Mouse (Mus musculus): ENCODE results near the gene Prickle2. TPM values are rescaled to one million over a fixed set of nuclear protein-coding genes. Genes with fewer than 3 reads are reported as not detected.

Prickle2 gene
- polyA plus RNA-seq, 1 experiment = 23.6 TPM

- 62% methylated on average over 6 of the region's 6 CpGs for WGBS
- DNase-seq = no peak
- no peak for TF ChIP-seq POLR2A (IDR thresholded peaks at IDR 0.05; ENCODE audit: borderline replicate concordance, extremely low read depth, low read depth, low read length)
- no peak for TF ChIP-seq CTCF (IDR thresholded peaks at IDR 0.05; ENCODE audit: insufficient read depth, low read length)
- H3K4me1 ChIP-seq (ENCODE audit: control insufficient read depth, insufficient read depth, low read length) = peaks cover 4% of the 10 kb centered on the region
- H3K4me3 ChIP-seq (replicated peaks; ENCODE audit: extremely low read depth, low read depth, low read length) = no peak overlapping the region
These were observed 187.5 kb downstream of the Prickle2 start for GRCm38 (mm10) chr6:92518438-92518968.

GRCm38 (mm10) chr6:92517002-92517401 is 189.0 kb downstream of the Prickle2 start:
- TF ChIP-seq CTCF (IDR thresholded peaks at IDR 0.05; ENCODE audit: insufficient read depth, low read length) = no peak
- TF ChIP-seq POLR2A (IDR thresholded peaks at IDR 0.05; ENCODE audit: borderline replicate concordance, extremely low read depth, low read depth, low read length) = no peak

GRCm38 (mm10) chr6:92512001-92512400 is 194.0 kb downstream of the Prickle2 start:
- WGBS = 90% methylated on average over 1 of the region's 1 CpGs
- TF ChIP-seq POLR2A (IDR thresholded peaks at IDR 0.05; ENCODE audit: borderline replicate concordance, extremely low read depth, low read depth, low read length) (no peak), CTCF (IDR thresholded peaks at IDR 0.05; ENCODE audit: insufficient read depth, low read length) (no peak)
- Histone ChIP-seq H3K4me1 (ENCODE audit: control insufficient read depth, insufficient read depth, low read length) (no peaks in the 10 kb centered on the region), H3K4me3 (replicated peaks; ENCODE audit: extremely low read depth, low read depth, low read length) (no peak overlapping the region)
- no peak for DNase-seq

More at GRCm38 (mm10) chr6:92517002-92517401, 189.0 kb downstream of the Prickle2 start:
- no peaks in the 10 kb centered on the region; the same call in 1 of the 2 replicates for H3K4me1 ChIP-seq (ENCODE audit: control insufficient read depth, insufficient read depth, low read length)
- no peak overlapping the region for H3K4me3 ChIP-seq (replicated peaks; ENCODE audit: extremely low read depth, low read depth, low read length)
- 30% methylated on average over 2 of the region's 2 CpGs for WGBS
- no peak for DNase-seq

- TF ChIP-seq CTCF (IDR thresholded peaks at IDR 0.05; ENCODE audit: insufficient read depth, low read length) (no peak), POLR2A (IDR thresholded peaks at IDR 0.05; ENCODE audit: borderline replicate concordance, extremely low read depth, low read depth, low read length) (no peak)
- Histone ChIP-seq H3K4me3 (replicated peaks; ENCODE audit: extremely low read depth, low read depth, low read length) (no peak overlapping the region), H3K4me1 (ENCODE audit: control insufficient read depth, insufficient read depth, low read length) (no peaks in the 10 kb centered on the region)
- no peak for DNase-seq
- 68% methylated on average over 2 of the region's 2 CpGs for WGBS
These were observed 196.2 kb downstream of the Prickle2 start for GRCm38 (mm10) chr6:92509712-92510111.

- DNase-seq = no peak
- Histone ChIP-seq H3K4me3 (replicated peaks; ENCODE audit: extremely low read depth, low read depth, low read length) (no peak overlapping the region), H3K4me1 (ENCODE audit: control insufficient read depth, insufficient read depth, low read length) (no peaks in the 10 kb centered on the region)
- TF ChIP-seq POLR2A (IDR thresholded peaks at IDR 0.05; ENCODE audit: borderline replicate concordance, extremely low read depth, low read depth, low read length) (no peak), CTCF (IDR thresholded peaks at IDR 0.05; ENCODE audit: insufficient read depth, low read length) (no peak)
- 82% methylated on average over 3 of the region's 3 CpGs for WGBS
These were observed 199.7 kb downstream of the Prickle2 start for GRCm38 (mm10) chr6:92506276-92506675.

- no peak for TF ChIP-seq POLR2A (IDR thresholded peaks at IDR 0.05; ENCODE audit: borderline replicate concordance, extremely low read depth, low read depth, low read length)
- no peak for TF ChIP-seq CTCF (IDR thresholded peaks at IDR 0.05; ENCODE audit: insufficient read depth, low read length)
- H3K4me1 ChIP-seq (ENCODE audit: control insufficient read depth, insufficient read depth, low read length) = no peaks in the 10 kb centered on the region; the same call in 1 of the 2 replicates
These were observed 206.5 kb downstream of the Prickle2 start for GRCm38 (mm10) chr6:92499449-92499848.

GRCm38 (mm10) chr6:92498574-92498973 is 207.4 kb downstream of the Prickle2 start:
- TF ChIP-seq CTCF (IDR thresholded peaks at IDR 0.05; ENCODE audit: insufficient read depth, low read length) = no peak
- TF ChIP-seq POLR2A (IDR thresholded peaks at IDR 0.05; ENCODE audit: borderline replicate concordance, extremely low read depth, low read depth, low read length) = no peak
- no peak overlapping the region for H3K4me3 ChIP-seq (replicated peaks; ENCODE audit: extremely low read depth, low read depth, low read length)
- 33% methylated on average over 6 of the region's 6 CpGs for WGBS

More at GRCm38 (mm10) chr6:92499449-92499848, 206.5 kb downstream of the Prickle2 start:
- WGBS = 63% methylated on average over 4 of the region's 4 CpGs
- H3K4me3 ChIP-seq (replicated peaks; ENCODE audit: extremely low read depth, low read depth, low read length) = no peak overlapping the region
- no peak for DNase-seq

GRCm38 (mm10) chr6:92497279-92497678 is 208.7 kb downstream of the Prickle2 start:
- 79% methylated on average over 4 of the region's 4 CpGs for WGBS
- no peaks in the 10 kb centered on the region; the same call in 1 of the 2 replicates for H3K4me1 ChIP-seq (ENCODE audit: control insufficient read depth, insufficient read depth, low read length)
- TF ChIP-seq CTCF (IDR thresholded peaks at IDR 0.05; ENCODE audit: insufficient read depth, low read length) (no peak), POLR2A (IDR thresholded peaks at IDR 0.05; ENCODE audit: borderline replicate concordance, extremely low read depth, low read depth, low read length) (no peak)
- H3K4me3 ChIP-seq (replicated peaks; ENCODE audit: extremely low read depth, low read depth, low read length) = no peak overlapping the region
- DNase-seq = no peak

More at GRCm38 (mm10) chr6:92498574-92498973, 207.4 kb downstream of the Prickle2 start:
- DNase-seq = no peak
- no peaks in the 10 kb centered on the region; the same call in 1 of the 2 replicates for H3K4me1 ChIP-seq (ENCODE audit: control insufficient read depth, insufficient read depth, low read length)

- TF ChIP-seq CTCF (IDR thresholded peaks at IDR 0.05; ENCODE audit: insufficient read depth, low read length) (no peak), POLR2A (IDR thresholded peaks at IDR 0.05; ENCODE audit: borderline replicate concordance, extremely low read depth, low read depth, low read length) (no peak)
- Histone ChIP-seq H3K4me3 (replicated peaks; ENCODE audit: extremely low read depth, low read depth, low read length) (no peak overlapping the region), H3K4me1 (ENCODE audit: control insufficient read depth, insufficient read depth, low read length) (no peaks in the 10 kb centered on the region; the same call in 1 of the 2 replicates)
- DNase-seq = no peak
- WGBS = 41% methylated on average over 3 of the region's 3 CpGs
These were observed 210.5 kb downstream of the Prickle2 start for GRCm38 (mm10) chr6:92495500-92495899.

GRCm38 (mm10) chr6:92481690-92481956 is 224.3 kb downstream of the Prickle2 start:
- DNase-seq = no peak
- H3K4me1 ChIP-seq (ENCODE audit: control insufficient read depth, insufficient read depth, low read length) = peaks cover 4% of the 10 kb centered on the region
- WGBS = 28% methylated on average over 1 of the region's 1 CpGs
- no peak for TF ChIP-seq CTCF (IDR thresholded peaks at IDR 0.05; ENCODE audit: insufficient read depth, low read length)
- no peak for TF ChIP-seq POLR2A (IDR thresholded peaks at IDR 0.05; ENCODE audit: borderline replicate concordance, extremely low read depth, low read depth, low read length)
- H3K4me3 ChIP-seq (replicated peaks; ENCODE audit: extremely low read depth, low read depth, low read length) = no peak overlapping the region

Data from lung, adult 2 months (tissue).